Mouse (Mus musculus) mouse embryonic stem cell (cell line): ENCODE measurements around the gene Rasgrp1.

Experiments
- in situ Hi-C, 2 experiments: fragments of 300-500 bp; cut with MboI; formaldehyde crosslinking; loops; 1 replicate in 1 of 2; 3 replicates in 1 of 2; pipeline ENCODE4 v1.14.3; 2019 to 2020; ENCODE audit warnings: low sequenced_read_pairs in 2 of 2, low pct_unique_long_range_greater_than_20kb in 1 of 2, mixed read lengths in 1 of 2; ENCODE audit not compliant: unreplicated experiment in 1 of 2

The Rasgrp1 gene

GRCm38 (mm10) chr2:117342547-117343239, at the start of gene Rasgrp1:
TSS of gene Rasgrp1 (minus strand) at chr2:117343001.
- in situ Hi-C loops = no loop called here

GRCm38 (mm10) chr2:117389925-117390892, 47.4 kb upstream of the Rasgrp1 start:
- in situ Hi-C loops = no loop called here

- in situ Hi-C loops = no loop called here
Measured at GRCm38 (mm10) chr2:117389460-117389859, 46.7 kb upstream of the Rasgrp1 start.

GRCm38 (mm10) chr2:117388121-117388520, 45.3 kb upstream of the Rasgrp1 start:
- in situ Hi-C loops = no loop called here

GRCm38 (mm10) chr2:117386981-117387705, 44.3 kb upstream of the Rasgrp1 start:
- in situ Hi-C loops = no loop called here

- in situ Hi-C loops = no loop called here
Measured at GRCm38 (mm10) chr2:117386036-117386590, 43.3 kb upstream of the Rasgrp1 start.

- in situ Hi-C loops = no loop called here
Measured at GRCm38 (mm10) chr2:117381314-117381713, 38.5 kb upstream of the Rasgrp1 start.

- in situ Hi-C loops = no loop called here
Measured at GRCm38 (mm10) chr2:117374293-117374830, 31.6 kb upstream of the Rasgrp1 start.

- in situ Hi-C loops = no loop called here
Measured at GRCm38 (mm10) chr2:117371706-117372105, 28.9 kb upstream of the Rasgrp1 start.

GRCm38 (mm10) chr2:117366478-117366877, 23.7 kb upstream of the Rasgrp1 start:
- in situ Hi-C loops = no loop called here

- in situ Hi-C loops = no loop called here
Measured at GRCm38 (mm10) chr2:117364056-117364455, 21.3 kb upstream of the Rasgrp1 start.

- in situ Hi-C loops = no loop called here
Measured at GRCm38 (mm10) chr2:117357939-117358338, 15.1 kb upstream of the Rasgrp1 start.

- in situ Hi-C loops = no loop called here
Measured at GRCm38 (mm10) chr2:117352305-117353123, 9.7 kb upstream of the Rasgrp1 start.

- in situ Hi-C loops = no loop called here
Measured at GRCm38 (mm10) chr2:117350138-117350537, 7.3 kb upstream of the Rasgrp1 start.

GRCm38 (mm10) chr2:117343240-117343624, 431 bp upstream of the Rasgrp1 start:
- in situ Hi-C loops = no loop called here

- in situ Hi-C loops = no loop called here
Measured at GRCm38 (mm10) chr2:117342090-117342546, 683 bp downstream of the Rasgrp1 start.

GRCm38 (mm10) chr2:117338501-117338900, 4.3 kb downstream of the Rasgrp1 start:
- in situ Hi-C loops = no loop called here
